Mouse (Mus musculus) c-Kit-positive CD71-negative TER-119-negative erythroid progenitor cells, embryonic 14.5 days (primary cell): Measurements from ENCODE around the gene Nipbl.
"Not testable (repeated sequence)": the region's sequence is repeated elsewhere in the genome, so short reads cannot be mapped to it uniquely, and the experiment has no call there.

ENCODE experiments used
- DNase-seq: peaks from one replicate; pipeline ENCODE4 v3.0.0-alpha.2; 2013; ENCODE audit warnings: low read depth

The Nipbl gene

DNA sequence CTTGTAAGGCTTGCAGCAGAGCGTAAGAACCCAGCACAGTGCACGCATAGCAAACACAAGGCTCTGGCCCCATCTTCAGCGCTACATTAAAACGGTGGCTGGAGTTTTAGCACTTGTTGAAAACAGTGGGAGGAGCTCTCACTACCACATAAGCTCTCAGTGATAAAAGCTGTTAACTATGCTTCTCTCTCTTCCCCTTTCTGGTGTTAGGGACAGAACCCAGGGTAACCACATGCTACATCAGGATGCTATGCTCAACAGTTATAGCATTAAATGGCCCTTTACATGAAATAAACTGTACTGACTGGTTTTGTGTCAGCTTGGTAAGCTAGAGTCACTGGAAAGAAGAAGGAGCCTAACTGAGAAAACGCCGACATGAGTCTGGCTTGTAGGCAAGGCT is 150.1 kb downstream of the Nipbl start:
- DNase-seq = no peak

DNA sequence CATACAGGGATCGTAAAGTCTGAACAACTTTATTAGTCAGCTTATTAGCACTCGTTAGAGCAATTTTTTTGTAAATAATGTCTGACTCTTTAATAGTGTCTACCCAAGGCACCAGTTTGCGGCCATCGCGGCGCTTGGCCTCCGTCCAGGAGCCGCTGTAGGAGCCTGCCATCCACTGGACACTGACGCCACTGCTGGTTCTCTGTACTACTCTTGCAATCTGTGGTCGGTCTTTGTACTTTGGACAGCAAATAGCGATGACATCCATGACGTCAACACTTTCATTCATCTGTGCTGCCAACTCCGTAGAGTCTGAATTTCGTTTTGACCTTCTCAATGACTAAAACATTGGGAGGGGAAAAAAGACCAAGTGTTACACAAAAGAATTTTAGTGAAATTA is 153.0 kb downstream of the Nipbl start:
- no peak for DNase-seq

DNA sequence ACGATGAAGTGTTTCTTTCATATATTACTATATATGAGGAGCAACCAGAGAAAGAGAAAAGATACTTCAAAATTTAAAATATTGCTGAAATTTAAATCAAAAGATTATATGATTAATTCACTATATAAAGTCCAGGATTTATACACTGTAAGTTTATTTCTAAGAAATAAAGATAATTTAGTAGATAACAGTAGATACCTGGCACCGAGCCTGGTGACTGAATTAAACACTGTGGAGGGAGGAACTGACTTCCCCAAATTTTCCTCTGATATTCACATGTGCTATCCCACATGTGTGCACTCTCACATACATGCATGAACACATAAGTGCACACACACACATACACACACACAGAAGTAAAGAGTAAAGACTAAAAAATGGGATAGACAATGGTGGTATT is 162.1 kb downstream of the Nipbl start:
- DNase-seq = no peak

DNA sequence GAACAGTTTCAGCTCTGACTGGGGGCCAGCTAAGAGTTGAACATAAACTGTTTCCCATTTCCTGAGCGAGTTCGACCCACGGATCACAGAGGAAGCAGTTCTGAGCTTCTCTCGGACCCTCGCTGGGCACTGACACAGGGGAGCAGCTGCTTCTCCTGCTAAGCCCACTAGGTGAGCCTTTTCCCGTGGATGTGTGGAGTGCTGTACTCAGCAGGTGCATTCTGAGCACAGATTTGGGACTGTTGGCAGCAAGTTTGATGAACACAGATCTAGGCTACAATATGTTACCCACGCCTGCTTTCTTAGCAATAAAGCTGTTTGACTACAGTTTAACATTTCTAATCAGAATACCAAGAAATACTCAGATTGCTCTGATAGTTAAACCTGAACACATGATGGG is 162.6 kb downstream of the Nipbl start:
- no peak for DNase-seq

DNA sequence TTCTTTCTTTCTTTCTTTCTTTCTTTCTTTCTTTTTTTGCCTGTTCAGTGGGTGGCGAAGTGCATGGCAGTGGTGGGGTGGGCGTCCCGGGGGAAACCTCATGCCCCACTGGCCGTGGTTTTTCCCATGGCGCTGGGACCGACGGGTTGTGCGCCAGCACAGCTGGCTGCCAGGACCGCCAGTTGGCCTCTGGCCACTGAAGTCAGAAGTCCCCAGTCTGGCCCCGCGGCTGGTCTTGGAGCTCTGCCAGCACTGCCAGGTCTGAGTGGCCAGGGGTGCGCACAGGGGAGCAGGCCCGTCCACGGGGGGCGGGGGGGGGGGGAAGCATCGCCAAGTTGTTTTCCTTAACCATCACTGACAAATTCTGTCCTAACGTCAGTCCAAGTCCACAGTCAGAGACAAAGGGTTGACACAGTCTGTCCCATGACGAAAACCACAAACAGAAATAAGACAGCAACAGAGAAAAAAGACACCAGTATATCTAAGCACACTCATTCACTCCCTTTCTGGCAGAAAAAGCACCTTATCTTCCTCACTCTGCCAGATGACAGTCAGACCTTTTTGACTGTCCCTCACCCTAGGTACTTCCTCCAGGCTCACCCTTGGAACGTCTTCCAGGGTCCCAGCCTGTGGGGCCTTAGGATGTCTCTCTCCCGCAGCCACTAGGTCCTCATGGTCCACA is 164.2 kb downstream of the Nipbl start:
- no peak for DNase-seq

DNA sequence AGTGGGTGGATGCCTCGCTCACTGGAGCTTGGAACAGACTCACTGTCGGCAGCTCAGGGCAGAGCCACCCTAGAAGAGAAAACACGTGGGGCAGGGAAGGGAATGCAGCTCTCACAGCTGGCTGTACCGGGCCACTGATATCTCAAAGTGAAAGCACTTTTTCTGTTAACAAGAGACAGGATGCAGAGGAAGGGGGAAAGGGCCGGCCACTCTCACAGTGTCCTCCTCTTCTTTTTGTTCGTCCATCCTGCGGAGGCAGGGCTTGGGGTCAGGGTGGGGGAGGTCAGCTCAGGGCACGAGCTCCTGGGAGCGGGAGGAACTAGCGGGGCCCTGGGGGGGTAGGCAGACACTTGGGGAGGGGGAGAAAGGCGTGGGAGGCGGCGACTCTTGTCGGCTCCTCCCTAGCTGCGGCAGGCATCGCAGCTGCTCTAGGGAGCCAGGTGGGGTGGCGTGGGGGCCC is 164.9 kb downstream of the Nipbl start:
- no peak for DNase-seq

DNA sequence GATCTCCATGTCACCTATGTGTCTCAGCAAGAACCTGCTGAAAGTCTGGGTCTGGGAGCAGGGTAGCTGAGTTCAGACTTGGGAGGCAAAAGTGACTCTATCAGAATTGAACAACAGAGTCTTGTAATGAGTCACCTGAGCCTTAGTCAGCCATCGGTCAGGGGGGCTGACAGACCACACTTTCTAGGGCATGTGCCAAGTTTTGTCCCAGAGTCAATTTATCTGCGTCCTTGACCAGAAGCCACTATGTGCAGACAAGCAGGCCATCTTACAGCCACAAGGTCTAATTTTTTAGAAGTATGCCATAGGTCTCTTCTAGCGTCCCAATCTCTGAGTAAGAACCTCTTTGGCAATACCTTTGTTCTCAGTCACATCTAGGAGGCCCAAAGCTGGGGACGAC is 166.3 kb downstream of the Nipbl start:
- DNase-seq = not testable (repeated sequence)

DNA sequence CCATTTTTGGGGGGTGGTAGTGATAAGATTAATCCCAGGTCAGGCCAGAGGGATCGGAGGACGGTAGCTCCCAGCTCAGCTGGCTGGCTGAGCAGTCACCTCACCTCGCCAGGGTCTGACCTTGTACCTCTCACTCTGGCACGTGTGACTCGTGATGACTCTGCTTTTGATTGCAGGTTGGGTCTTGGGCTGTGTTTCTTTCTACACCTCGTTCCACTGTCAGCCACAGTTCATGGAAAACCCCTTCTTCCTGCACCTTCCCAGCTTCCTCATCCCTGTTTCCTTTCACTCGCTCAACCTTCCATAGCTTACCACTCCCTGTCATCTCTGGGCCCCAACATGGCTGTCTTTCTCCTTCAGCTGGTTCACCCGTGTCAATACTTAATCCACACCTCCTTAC is 172.3 kb downstream of the Nipbl start:
- no peak for DNase-seq

DNA sequence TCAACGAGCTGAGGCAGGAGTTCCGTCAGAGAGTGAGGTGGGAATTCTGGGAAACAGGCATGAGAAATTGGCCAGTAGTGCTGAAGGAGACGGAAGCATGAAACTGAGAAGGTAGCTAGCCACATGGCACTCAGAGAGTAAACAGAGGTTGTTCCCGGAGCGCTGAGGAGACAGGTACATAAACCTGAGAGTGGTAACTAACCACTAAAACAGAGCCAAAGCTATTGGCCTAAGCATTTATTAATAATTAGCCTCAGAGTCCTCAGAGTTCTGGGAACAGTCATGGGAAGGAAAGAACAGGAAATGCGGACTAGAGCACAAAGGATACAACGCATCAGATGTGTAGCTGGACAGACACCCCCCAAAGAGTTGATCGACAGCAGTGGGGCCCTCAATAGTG is 176.0 kb downstream of the Nipbl start:
- no peak for DNase-seq

DNA sequence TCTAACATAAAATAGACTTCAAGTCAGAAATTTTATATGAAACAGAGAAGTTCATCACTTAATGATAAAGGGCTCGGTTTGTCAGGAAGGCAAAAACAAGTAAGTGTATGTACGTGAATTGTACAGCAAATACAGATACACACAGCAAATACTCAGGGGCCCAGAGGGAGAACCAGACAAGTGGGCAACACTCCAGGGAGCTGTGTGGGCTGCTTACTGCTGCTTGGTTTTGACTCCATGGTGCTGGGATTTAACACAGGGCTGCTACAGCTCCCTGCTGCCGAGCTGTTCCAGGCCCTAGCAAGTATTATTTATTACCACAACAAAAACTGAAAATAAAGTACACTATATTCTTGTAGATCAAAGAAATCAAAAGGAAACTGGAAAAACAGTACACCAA is 177.1 kb downstream of the Nipbl start:
- no peak for DNase-seq

DNA sequence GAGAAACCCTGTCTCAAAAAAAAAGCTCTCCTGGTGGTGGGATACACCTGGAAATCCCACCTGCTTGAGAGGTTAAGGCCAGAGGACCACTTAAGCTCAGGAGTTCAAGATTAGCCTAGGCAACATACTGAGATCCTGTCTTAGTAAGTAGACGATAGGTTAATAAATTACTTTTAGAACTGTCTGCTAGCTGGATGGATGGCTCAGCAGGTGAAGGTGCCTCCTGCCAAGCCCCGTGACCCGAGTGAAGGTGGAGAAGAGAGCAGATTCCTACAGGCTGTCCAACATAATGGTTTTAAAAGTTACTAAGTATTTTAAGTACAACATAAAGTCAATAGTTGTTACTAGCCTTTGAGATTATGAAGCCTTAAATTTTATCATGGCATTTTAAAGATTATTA is 178.3 kb downstream of the Nipbl start:
- no peak for DNase-seq
